Mouse (Mus musculus) megakaryocyte, embryonic 14.5 days (primary cell): ENCODE data around the gene Rhobtb3. TPM values are rescaled to one million over a fixed set of nuclear protein-coding genes. Genes with fewer than 3 reads are reported as not detected.

ENCODE experiments used
- H3K27me3 ChIP-seq: replicated peaks from 2 replicates; pipeline ENCODE3; 2012; ENCODE audit warnings: inconsistent platforms
- H3K36me3 ChIP-seq: replicated peaks from 2 replicates; pipeline ENCODE3; 2012; ENCODE audit warnings: low read length, inconsistent platforms, mixed read lengths
- H3K4me1 ChIP-seq: 2 replicates; pipeline ENCODE4 v1.6.1; 2012; ENCODE audit warnings: inconsistent platforms
- H3K4me3 ChIP-seq: replicated peaks from 2 replicates; pipeline ENCODE3; 2012; ENCODE audit warnings: moderate library complexity, mild to moderate bottlenecking, inconsistent platforms
- H3K9me3 ChIP-seq: 2 replicates; pipeline ENCODE4 v1.6.1; 2012; ENCODE audit warnings: inconsistent platforms
- FLI1 ChIP-seq: IDR thresholded peaks from 2 replicates; pipeline ENCODE4 v1.6.1; 2012; ENCODE audit warnings: low read length, inconsistent platforms, mixed read lengths
- GATA1 ChIP-seq: IDR thresholded peaks from 3 replicates; pipeline ENCODE4 v1.6.1; 2012; ENCODE audit warnings: mixed read lengths, low read length, inconsistent platforms, borderline replicate concordance
- polyA plus RNA-seq: library from polyadenylated mRNA; stranded (reverse); fragments of >175 nt; gene quantifications from 2 replicates; pipeline ENCODE4 v1.2.3, GENCODE M21; 2012; ENCODE audit warnings: low replicate concordance; ENCODE audit not compliant: insufficient read depth

The Rhobtb3 gene
- 0.74 and 5.5 TPM in 2 replicates for polyA plus RNA-seq

DNA sequence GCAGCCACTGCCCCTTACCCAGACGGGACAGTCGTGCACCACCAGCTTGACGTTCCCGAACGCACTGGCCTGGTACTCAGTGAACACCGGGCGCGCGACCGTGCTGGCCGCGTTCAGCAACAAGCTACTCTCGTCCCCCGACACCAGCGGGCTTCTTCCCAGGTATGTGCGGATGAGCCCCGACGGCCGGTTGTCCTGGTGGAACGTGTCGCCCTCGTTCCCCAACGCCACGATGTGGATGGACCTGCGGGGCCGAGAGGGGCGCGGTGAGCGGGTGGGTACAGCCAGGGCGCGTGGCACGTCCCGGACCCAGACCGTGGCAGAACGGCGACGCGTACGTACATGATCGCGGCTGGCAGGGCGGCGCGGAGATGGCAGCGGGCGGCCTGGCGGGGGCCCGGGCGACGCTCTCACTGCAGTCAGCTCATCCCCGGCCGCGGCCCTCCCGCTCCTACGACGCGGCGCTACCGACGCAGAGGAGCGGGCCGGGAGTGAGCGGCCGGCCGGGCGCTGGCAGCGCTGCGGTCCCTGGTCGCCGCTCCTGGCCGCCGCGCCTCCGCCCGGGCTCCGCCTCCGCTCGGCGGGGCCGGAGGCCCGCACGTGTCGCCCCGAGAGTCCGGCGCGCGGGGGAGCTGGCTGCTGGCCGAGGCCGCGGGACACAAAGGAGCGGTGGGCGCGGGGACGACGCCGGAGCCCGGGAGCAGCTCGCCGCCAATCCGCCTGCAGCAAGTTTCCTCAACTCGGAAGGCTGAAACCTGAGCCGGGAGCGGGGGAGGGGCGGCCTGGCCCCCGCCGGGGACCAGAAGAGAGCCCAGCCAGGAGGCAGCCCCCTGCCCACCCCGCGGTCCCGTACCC is at the start of gene Rhobtb3:
Rhobtb3 (minus strand) TSS at position 737 of the 855 bp plus-strand sequence.
- H3K27me3 ChIP-seq = peaks cover 4% of the 10 kb centered on the region
- peaks cover 10% of the 10 kb centered on the region for H3K36me3 ChIP-seq
- peak within 1 kb of the TSS; percentile 100 for H3K4me3 ChIP-seq
- TF ChIP-seq GATA1 (no peak), FLI1 (no peak)
- H3K9me3 ChIP-seq = no peaks in the 10 kb centered on the region
- peaks cover 36% of the 10 kb centered on the region for H3K4me1 ChIP-seq

GRCm38 (mm10) chr13:75992169-75993028 is 48.7 kb upstream of the Rhobtb3 start:
- no peaks in the 10 kb centered on the region for H3K27me3 ChIP-seq
- H3K4me3 ChIP-seq = no peak overlapping the region
- peaks cover 7% of the 10 kb centered on the region for H3K36me3 ChIP-seq
- H3K4me1 ChIP-seq = peaks cover 16% of the 10 kb centered on the region
- 0 out of 2 replicates have a peak, but pooled peaks cover 3% of the 10 kb centered on the region for H3K9me3 ChIP-seq
- TF ChIP-seq GATA1 (no peak), FLI1 (no peak)

- Histone ChIP-seq H3K4me1 (peaks cover 6% of the 10 kb centered on the region), H3K36me3 (no peaks in the 10 kb centered on the region), H3K4me3 (no peak overlapping the region), H3K9me3 (no peaks in the 10 kb centered on the region), H3K27me3 (no peaks in the 10 kb centered on the region)
- no peak for TF ChIP-seq FLI1
- TF ChIP-seq GATA1 = no peak
Observed at GRCm38 (mm10) chr13:75988096-75988495, 44.4 kb upstream of the Rhobtb3 start.

DNA sequence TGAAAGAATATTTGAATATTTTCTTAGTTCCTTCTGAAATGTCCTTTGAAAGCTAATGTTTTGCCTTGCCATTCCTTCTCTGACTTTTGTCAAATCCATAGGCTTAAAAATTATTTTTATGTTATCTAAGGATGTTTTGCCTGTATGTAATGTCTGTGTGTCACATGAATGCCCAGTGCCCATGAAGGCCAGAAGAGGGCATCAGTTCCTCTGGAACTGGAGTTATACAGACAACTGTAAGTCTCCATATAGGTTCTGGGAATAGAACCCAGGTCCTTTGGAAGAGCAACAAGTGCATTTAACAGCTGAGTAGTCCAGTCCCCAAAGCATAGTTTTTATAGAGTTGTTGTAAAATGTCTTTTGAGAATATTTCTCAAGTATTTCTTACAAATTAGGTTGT is 38.2 kb upstream of the Rhobtb3 start:
- H3K36me3 ChIP-seq = no peaks in the 10 kb centered on the region
- no peaks in the 10 kb centered on the region for H3K4me1 ChIP-seq
- no peaks in the 10 kb centered on the region for H3K27me3 ChIP-seq
- H3K4me3 ChIP-seq = no peak overlapping the region
- no peaks in the 10 kb centered on the region for H3K9me3 ChIP-seq
- TF ChIP-seq FLI1 = no peak
- no peak for TF ChIP-seq GATA1

DNA sequence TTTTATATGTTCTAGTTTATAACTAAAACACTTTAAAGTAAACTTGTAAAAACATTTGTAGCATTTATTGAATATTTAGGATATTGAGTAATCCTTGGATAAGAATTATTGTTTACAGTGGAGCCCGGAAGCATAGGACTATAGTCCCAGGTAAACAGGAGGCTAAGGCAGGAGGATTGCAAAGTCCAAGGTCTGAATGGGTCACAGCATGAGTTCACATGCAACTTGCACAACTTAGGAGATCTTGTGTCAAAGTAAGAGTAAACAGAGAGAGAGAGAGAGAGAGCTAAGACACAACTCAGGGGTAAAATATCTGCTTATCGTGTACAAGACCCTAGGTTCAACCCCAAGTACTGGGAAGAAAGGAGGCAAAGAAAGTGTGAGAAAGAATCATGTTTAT is 32.9 kb upstream of the Rhobtb3 start:
- H3K4me3 ChIP-seq = no peak overlapping the region
- H3K36me3 ChIP-seq = no peaks in the 10 kb centered on the region
- no peak for TF ChIP-seq GATA1
- no peak for TF ChIP-seq FLI1
- H3K9me3 ChIP-seq = no peaks in the 10 kb centered on the region
- no peaks in the 10 kb centered on the region for H3K27me3 ChIP-seq
- peaks cover 3% of the 10 kb centered on the region; the same call in 1 of the 2 replicates for H3K4me1 ChIP-seq

DNA sequence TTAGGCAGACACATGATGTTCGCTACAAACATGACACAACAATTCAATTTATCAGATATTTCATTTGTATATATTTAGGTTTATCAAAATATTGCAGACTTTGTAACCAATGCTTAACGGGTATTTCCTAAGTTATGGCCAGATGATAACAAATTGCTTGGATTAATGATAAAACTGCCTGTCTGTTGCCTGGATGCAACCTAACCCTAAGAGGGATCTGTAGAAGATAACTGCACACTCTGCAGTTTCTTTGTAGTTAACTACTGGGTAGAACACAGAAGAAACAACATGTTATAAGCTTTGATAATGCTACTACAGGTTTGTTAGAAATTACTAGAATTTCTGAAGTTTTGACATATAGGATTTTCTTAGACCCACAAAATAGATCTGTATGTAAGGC is 32.5 kb upstream of the Rhobtb3 start:
- no peaks in the 10 kb centered on the region for H3K36me3 ChIP-seq
- no peaks in the 10 kb centered on the region for H3K27me3 ChIP-seq
- H3K9me3 ChIP-seq = no peaks in the 10 kb centered on the region
- peaks cover 3% of the 10 kb centered on the region; the same call in 1 of the 2 replicates for H3K4me1 ChIP-seq
- H3K4me3 ChIP-seq = no peak overlapping the region
- TF ChIP-seq GATA1 (no peak), FLI1 (no peak)

DNA sequence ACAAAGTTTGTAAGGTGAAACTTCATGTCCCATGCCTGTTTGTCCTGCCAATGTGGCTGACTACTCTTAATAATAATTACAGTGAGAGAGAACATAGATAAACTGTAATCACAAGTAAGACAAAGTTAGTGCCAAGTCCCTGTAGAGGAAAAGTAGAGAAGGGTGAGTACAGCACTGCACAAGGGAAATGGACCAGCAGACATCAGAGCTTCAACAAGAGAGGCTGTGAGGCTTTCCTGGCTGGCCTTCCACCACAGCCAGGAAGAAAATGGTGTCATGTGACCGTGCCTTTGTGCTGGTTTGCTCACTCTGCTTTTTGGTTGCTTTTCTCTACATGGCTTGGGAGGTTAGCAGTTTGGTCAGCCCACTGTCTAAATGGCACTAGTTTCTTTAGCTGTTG is 31.9 kb upstream of the Rhobtb3 start:
- peaks cover 1% of the 10 kb centered on the region for H3K27me3 ChIP-seq
- no peaks in the 10 kb centered on the region for H3K36me3 ChIP-seq
- H3K9me3 ChIP-seq = peaks cover 4% of the 10 kb centered on the region; the same call in 1 of the 2 replicates
- TF ChIP-seq GATA1 = no peak
- TF ChIP-seq FLI1 = no peak
- no peak overlapping the region for H3K4me3 ChIP-seq
- H3K4me1 ChIP-seq = peaks cover 3% of the 10 kb centered on the region; the same call in 1 of the 2 replicates

DNA sequence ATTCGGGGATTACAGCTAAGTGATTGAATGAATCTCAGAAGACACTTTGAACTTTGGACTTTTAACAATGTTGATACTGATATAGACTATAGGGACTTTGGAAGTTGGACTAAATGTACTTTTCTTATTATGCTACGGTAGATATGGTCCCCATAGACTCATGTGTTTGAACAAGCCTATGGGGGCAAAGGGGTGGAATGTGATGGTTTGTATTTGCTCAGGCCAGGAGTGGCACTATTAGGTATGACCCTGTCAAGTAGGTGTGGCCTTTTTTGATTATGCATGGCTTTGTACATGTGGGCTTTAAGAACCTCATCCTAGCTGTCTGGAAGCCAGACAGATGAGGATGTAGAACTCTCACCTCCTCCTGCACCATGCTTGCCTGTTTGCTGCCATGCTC is 30.8 kb upstream of the Rhobtb3 start:
- H3K9me3 ChIP-seq = peaks cover 4% of the 10 kb centered on the region; the same call in 1 of the 2 replicates
- H3K36me3 ChIP-seq = no peaks in the 10 kb centered on the region
- no peak overlapping the region for H3K4me3 ChIP-seq
- H3K27me3 ChIP-seq = peaks cover 1% of the 10 kb centered on the region
- peaks cover 3% of the 10 kb centered on the region; the same call in 1 of the 2 replicates for H3K4me1 ChIP-seq
- TF ChIP-seq GATA1 = no peak
- TF ChIP-seq FLI1 = no peak

- H3K4me1 ChIP-seq = no peaks in the 10 kb centered on the region
- peaks cover 3% of the 10 kb centered on the region for H3K27me3 ChIP-seq
- H3K36me3 ChIP-seq = no peaks in the 10 kb centered on the region
- H3K4me3 ChIP-seq = peak within 1 kb of the TSS; percentile 28
- TF ChIP-seq FLI1 (no peak), GATA1 (no peak)
- peaks cover 21% of the 10 kb centered on the region for H3K9me3 ChIP-seq
Observed at GRCm38 (mm10) chr13:75966850-75967249, 23.1 kb upstream of the Rhobtb3 start, which contains the start of gene Spata9. Gene Spata9, plus strand, starts transcription at chr13:75967150.

GRCm38 (mm10) chr13:75955357-75955992 is 11.8 kb upstream of the Rhobtb3 start:
- no peak for TF ChIP-seq GATA1
- no peak for TF ChIP-seq FLI1
- no peaks in the 10 kb centered on the region for H3K9me3 ChIP-seq
- H3K27me3 ChIP-seq = peaks cover 1% of the 10 kb centered on the region
- no peaks in the 10 kb centered on the region for H3K36me3 ChIP-seq
- H3K4me1 ChIP-seq = peaks cover 10% of the 10 kb centered on the region
- peak overlapping the region; percentile 9 for H3K4me3 ChIP-seq
